Mouse (Mus musculus) CH12.LX (cell line): Measurements from ENCODE around the gene Slc39a13. TPM values are rescaled to one million over a fixed set of nuclear protein-coding genes. Genes with fewer than 3 reads are reported as not detected.
A peak's percentile ranks its signal among the peaks of the same experiment; 100 is the strongest.

Experiments used
- DNase-seq: peaks from one replicate; pipeline ENCODE4 v3.0.0-alpha.2; 2013; ENCODE audit errors: extremely low read depth
- H3K27ac ChIP-seq: 2 replicates; pipeline ENCODE4 v1.5.1; 2012; ENCODE audit warnings: low read depth, mild to moderate bottlenecking, control low read depth, moderate library complexity; ENCODE audit not compliant: insufficient read depth
- H3K27me3 ChIP-seq: replicated peaks from 2 replicates; pipeline ENCODE3; 2012; ENCODE audit warnings: inconsistent platforms
- H3K36me3 ChIP-seq, 2 experiments: replicated peaks in 1 of 2; 2 replicates each; pipeline versions ENCODE3 to v1.6.1; 2012; ENCODE audit warnings: inconsistent platforms in 1 of 2, low read length in 1 of 2, mild to moderate bottlenecking in 1 of 2, mixed read lengths in 1 of 2, moderate library complexity in 1 of 2; ENCODE audit not compliant: control insufficient read depth in 1 of 2, insufficient read depth in 1 of 2
- H3K4me1 ChIP-seq, 2 experiments: 2 replicates each; pipeline ENCODE4 v1.6.1; 2012; ENCODE audit warnings: inconsistent platforms in 1 of 2, moderate library complexity in 1 of 2; ENCODE audit not compliant: insufficient read depth in 2 of 2, control insufficient read depth in 1 of 2
- H3K4me2 ChIP-seq: 2 replicates; pipeline ENCODE4 v1.6.1; 2012; ENCODE audit warnings: low read depth, mild to moderate bottlenecking, control low read depth; ENCODE audit not compliant: poor library complexity, insufficient read depth, severe bottlenecking
- H3K4me3 ChIP-seq, 3 experiments: fragments of 150-350 bp in 1 of 3; sonication (generic) in 1 of 3; replicated peaks in 1 of 3; 2 replicates each; pipeline versions ENCODE3 to v1.5.1; 2011 to 2012; ENCODE audit warnings: low read depth in 2 of 3, low read length in 2 of 3, mild to moderate bottlenecking in 2 of 3, moderate library complexity in 2 of 3, control low read depth in 1 of 3, improper control_type of control experiment in 1 of 3, inconsistent platforms in 1 of 3, mixed read lengths in 1 of 3; ENCODE audit not compliant: poor library complexity in 1 of 3
- H3K79me2 ChIP-seq: replicated peaks from 2 replicates; pipeline ENCODE4 v1.6.1; 2012; ENCODE audit warnings: mild to moderate bottlenecking, moderate library complexity; ENCODE audit not compliant: control insufficient read depth, poor library complexity, insufficient read depth, severe bottlenecking; ENCODE audit errors: extremely low read depth
- H3K9ac ChIP-seq: 2 replicates; pipeline ENCODE4 v1.6.1; 2012; ENCODE audit warnings: low read depth, mild to moderate bottlenecking, control low read depth, moderate library complexity; ENCODE audit not compliant: insufficient read depth
- H3K9me3 ChIP-seq: replicated peaks from 2 replicates; pipeline ENCODE3; 2012; ENCODE audit warnings: low read length, inconsistent platforms, mixed read lengths
- CHD1 ChIP-seq: IDR thresholded peaks from 2 replicates; pipeline ENCODE4 v1.6.1; 2012; ENCODE audit warnings: low read depth, low read length, improper control_type of control experiment, inconsistent platforms
- CHD2 ChIP-seq: IDR thresholded peaks from 2 replicates; pipeline ENCODE4 v1.6.1; 2011; ENCODE audit warnings: low read length, improper control_type of control experiment
- CTCF ChIP-seq, 2 experiments: IDR thresholded peaks in 1 of 2; conservative IDR thresholded peaks in 1 of 2; 2 replicates each; pipeline ENCODE4 v1.5.1; 2011 to 2012; ENCODE audit warnings: low read depth in 2 of 2, low read length in 2 of 2, improper control_type of control experiment in 1 of 2, inconsistent platforms in 1 of 2, mild to moderate bottlenecking in 1 of 2, moderate library complexity in 1 of 2
- EP300 ChIP-seq: IDR thresholded peaks from 2 replicates; pipeline ENCODE4 v1.6.1; 2011; ENCODE audit warnings: low read length, improper control_type of control experiment
- IRF4 ChIP-seq: IDR thresholded peaks from 2 replicates; pipeline ENCODE4 v1.6.1; 2014; ENCODE audit warnings: low read depth, mild to moderate bottlenecking, inconsistent platforms, low read length, improper control_type of control experiment
- MAX ChIP-seq: IDR thresholded peaks from 2 replicates; pipeline ENCODE4 v1.6.1; 2011; ENCODE audit warnings: low read length, improper control_type of control experiment
- MAZ ChIP-seq: IDR thresholded peaks from 2 replicates; pipeline ENCODE4 v1.6.1; 2012; ENCODE audit warnings: low read depth, mild to moderate bottlenecking, inconsistent platforms, low read length, improper control_type of control experiment, moderate library complexity
- MEF2A ChIP-seq: IDR thresholded peaks from 2 replicates; pipeline ENCODE4 v1.6.1; 2014; ENCODE audit warnings: low read depth, mild to moderate bottlenecking, inconsistent platforms, low read length, improper control_type of control experiment, borderline replicate concordance
- NRF1 ChIP-seq: IDR thresholded peaks from 2 replicates; pipeline ENCODE4 v1.6.1; 2014; ENCODE audit warnings: low read depth, mild to moderate bottlenecking, inconsistent platforms, low read length, improper control_type of control experiment, moderate library complexity
- PAX5 ChIP-seq: IDR thresholded peaks from 2 replicates; pipeline ENCODE4 v1.6.1; 2012; ENCODE audit warnings: low read length, inconsistent platforms, mixed read lengths
- POLR2A ChIP-seq: IDR thresholded peaks from 2 replicates; pipeline ENCODE4 v1.6.1; 2011; ENCODE audit warnings: low read depth, mild to moderate bottlenecking, improper control_type of control experiment, low read length
- RCOR1 ChIP-seq: conservative IDR thresholded peaks from 2 replicates; pipeline ENCODE4 v1.6.1; 2012; ENCODE audit warnings: low read depth, mild to moderate bottlenecking, inconsistent platforms, low read length, improper control_type of control experiment
- SMC3 ChIP-seq: IDR thresholded peaks from 2 replicates; pipeline ENCODE4 v1.6.1; 2011; ENCODE audit warnings: low read depth, low read length, improper control_type of control experiment
- TBP ChIP-seq: conservative IDR thresholded peaks from 2 replicates; pipeline ENCODE4 v1.6.1; 2011; ENCODE audit warnings: low read depth, low read length, improper control_type of control experiment
- UBTF ChIP-seq: IDR thresholded peaks from 2 replicates; pipeline ENCODE4 v1.6.1; 2012; ENCODE audit warnings: low read depth, mild to moderate bottlenecking, inconsistent platforms, low read length, improper control_type of control experiment, moderate library complexity
- USF1 ChIP-seq: IDR thresholded peaks from 2 replicates; pipeline ENCODE4 v1.6.1; 2014; ENCODE audit warnings: low read depth, mild to moderate bottlenecking, inconsistent platforms, low read length, improper control_type of control experiment
- USF2 ChIP-seq: conservative IDR thresholded peaks from 2 replicates; pipeline ENCODE4 v1.6.1; 2011; ENCODE audit warnings: low read depth, low read length, improper control_type of control experiment
- ZC3H11A ChIP-seq: IDR thresholded peaks from 2 replicates; pipeline ENCODE4 v1.6.1; 2012; ENCODE audit warnings: low read depth, mild to moderate bottlenecking, inconsistent platforms, low read length, improper control_type of control experiment
- ZKSCAN1 ChIP-seq: IDR thresholded peaks from 2 replicates; pipeline ENCODE4 v1.6.1; 2012; ENCODE audit warnings: low read depth, inconsistent platforms, low read length, improper control_type of control experiment, borderline replicate concordance
- ZMIZ1 ChIP-seq: IDR thresholded peaks from 2 replicates; pipeline ENCODE4 v1.6.1; 2012; ENCODE audit warnings: low read depth, mild to moderate bottlenecking, inconsistent platforms, low read length, improper control_type of control experiment
- dilution Hi-C: fragments of 300-500 bp; cut with MboI; formaldehyde crosslinking; loops from 2 replicates; pipeline ENCODE4 v1.14.3; 2020; ENCODE audit warnings: low sequenced_read_pairs; ENCODE audit not compliant: extremely low pct_unique_long_range_greater_than_20kb, extremely low pct_ligation_motif_present
- in situ Hi-C: fragments of 300-500 bp; cut with MboI; formaldehyde crosslinking; loops from 3 replicates; pipeline ENCODE4 v1.14.3; 2019; ENCODE audit warnings: low sequenced_read_pairs, low pct_ligation_motif_present, low pct_unique_long_range_greater_than_20kb, mixed read lengths
- polyA plus RNA-seq: library from polyadenylated mRNA; unstranded; fragments of >175 nt; gene quantifications from 2 replicates; pipeline ENCODE4 v1.2.1, GENCODE M21; 2012; ENCODE audit warnings: low read depth; ENCODE audit not compliant: insufficient read length
- total RNA-seq, 2 experiments: library from RNA; depleted of rRNA; stranded (reverse); fragments of 300-350 nt in 1 of 2; fragments of >200 nt in 1 of 2; gene quantifications; 2 replicates each; pipeline ENCODE4 v1.2.3; 2012 to 2014

The Slc39a13 gene
- total and polyA plus RNA-seq, 3 experiments = 3.5 to 7.5 (median 7.2) TPM

GRCm38 (mm10) chr2:91071059-91071458, 842 bp upstream of the Slc39a13 start:
- Histone ChIP-seq H3K36me3 (peaks cover 2 to 20% of the 10 kb centered on the region in 2 experiments), H3K27me3 (no peaks in the 10 kb centered on the region), H3K27ac (peak overlapping the region; percentile 39), H3K79me2 (no peaks in the 10 kb centered on the region), H3K9ac (peak overlapping the region; percentile 46), H3K4me3 (peak overlapping the region; percentile 57 to 75 (median 71)), H3K9me3 (no peaks in the 10 kb centered on the region), H3K4me1 (peaks cover 20 to 35% of the 10 kb centered on the region in 2 experiments), H3K4me2 (peak overlapping the region; percentile 52)
- dilution Hi-C loops = no loop called here
- TF ChIP-seq MAX = no peak
- no peak for TF ChIP-seq MEF2A
- no peak for TF ChIP-seq ZC3H11A
- TF ChIP-seq CHD2 = no peak
- no peak for TF ChIP-seq CHD1
- no peak for TF ChIP-seq MAZ
- TF ChIP-seq EP300 = no peak
- TF ChIP-seq RCOR1 = no peak
- TF ChIP-seq UBTF = no peak
- TF ChIP-seq USF1 = no peak
- no peak for TF ChIP-seq NRF1
- no peak for TF ChIP-seq SMC3
- no peak for TF ChIP-seq USF2
- no peak for TF ChIP-seq CTCF (conservative IDR thresholded peaks at IDR 0.05 in 1 of 2, IDR thresholded peaks at IDR 0.05 in 1 of 2; ENCODE audit: low read depth in 2 of 2, low read length in 2 of 2)
- no peak for TF ChIP-seq PAX5
- no peak for TF ChIP-seq IRF4
- DNase-seq = no peak
- in situ Hi-C loops = no loop called here

GRCm38 (mm10) chr2:91069306-91070000, 764 bp downstream of the Slc39a13 start:
- H3K36me3 ChIP-seq = peaks cover 13 to 34% of the 10 kb centered on the region in 2 experiments
- peak overlapping the region; percentile 54 for H3K9ac ChIP-seq
- TF ChIP-seq ZKSCAN1 (no peak), CHD2 (no peak), ZMIZ1 (no peak), POLR2A (no peak; the same call in 1 of the 2 replicates), USF2 (no peak), TBP (no peak)
- no peak overlapping the region for H3K27ac ChIP-seq
- no peaks in the 10 kb centered on the region for H3K79me2 ChIP-seq
- H3K4me2 ChIP-seq = peak overlapping the region; percentile 52
- H3K4me3 ChIP-seq = peak overlapping the region; percentile 71 to 89 (median 75)
- peaks cover 20 to 35% of the 10 kb centered on the region in 2 experiments for H3K4me1 ChIP-seq
- in situ Hi-C loops = no loop called here
- dilution Hi-C loops = no loop called here
- no peaks in the 10 kb centered on the region for H3K9me3 ChIP-seq
- H3K27me3 ChIP-seq = no peaks in the 10 kb centered on the region
- no peak for DNase-seq
